Mouse (Mus musculus) embryo, embryonic 11.5 days (tissue): Measurements from ENCODE around the gene Ak5.

Experiments
- DNase-seq: peaks from one replicate; pipeline ENCODE4 v3.0.0-alpha.2; 2012; ENCODE audit warnings: low read depth, low spot score

Ak5 gene

DNA sequence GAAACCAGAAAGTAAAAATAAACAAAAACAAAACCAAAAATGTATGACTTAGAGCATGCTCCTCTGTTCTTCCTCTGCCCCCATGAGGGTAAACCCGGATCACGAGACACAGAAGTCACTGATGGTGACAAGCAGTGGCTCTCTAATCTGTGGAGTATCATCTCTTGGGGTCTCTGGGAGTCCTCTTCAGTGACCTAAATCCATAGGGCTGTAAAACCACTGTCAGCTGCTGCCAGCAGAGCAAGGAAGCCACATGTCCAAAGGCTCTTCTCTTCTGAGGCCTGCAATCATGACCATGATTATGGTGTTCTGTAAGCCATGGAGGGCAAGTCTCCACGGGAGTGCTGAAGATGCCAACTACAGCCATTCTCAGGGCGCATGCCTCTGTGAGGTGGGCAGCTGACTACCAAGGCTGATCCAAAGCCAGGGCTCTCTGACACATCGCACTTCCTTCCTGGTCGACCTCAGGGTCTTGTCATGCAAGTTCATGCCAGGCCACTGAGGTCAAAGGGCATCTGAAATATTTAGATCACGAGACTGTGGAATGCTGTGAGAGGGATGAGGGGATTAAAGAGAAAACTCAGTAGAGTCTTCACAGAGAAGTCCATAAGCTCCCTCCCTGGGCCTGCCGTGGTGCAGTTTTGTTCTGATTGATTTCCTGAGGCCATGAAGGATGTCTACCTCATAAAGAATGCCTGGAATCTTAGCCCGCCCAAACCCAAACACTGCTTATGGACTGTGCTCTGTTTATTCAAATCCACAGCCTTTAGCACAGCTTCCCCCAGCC lies 99.5 kb downstream of the Ak5 start:
- DNase-seq: no peak

DNA sequence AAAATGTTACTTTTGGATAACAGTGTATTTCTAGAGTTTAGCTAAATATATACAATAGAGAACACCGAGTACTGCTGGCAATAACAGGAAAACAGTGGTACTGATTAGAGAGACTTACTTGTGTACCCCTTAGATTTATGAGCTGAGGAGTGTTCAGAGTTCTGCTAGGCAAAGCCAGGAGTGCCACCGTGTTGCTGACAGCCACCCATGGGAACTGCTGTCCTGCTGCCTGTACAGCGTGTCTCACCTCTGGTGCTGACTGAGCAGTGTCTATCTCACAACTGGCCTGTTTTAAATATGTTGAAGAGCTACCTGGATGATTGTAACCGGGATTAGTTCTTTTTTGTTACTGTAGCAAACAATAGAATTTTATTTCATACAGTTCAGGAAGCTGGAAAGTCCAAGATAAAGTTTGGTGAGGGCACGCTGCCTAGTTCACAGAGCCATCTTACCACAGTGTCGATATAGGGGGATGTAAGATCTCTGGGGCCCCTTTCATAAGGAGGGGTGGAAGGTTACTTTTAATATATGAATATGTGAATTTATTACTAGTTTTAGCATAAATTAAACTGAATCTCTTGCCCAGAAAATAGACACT lies 103.5 kb downstream of the Ak5 start:
- no peak for DNase-seq

DNA sequence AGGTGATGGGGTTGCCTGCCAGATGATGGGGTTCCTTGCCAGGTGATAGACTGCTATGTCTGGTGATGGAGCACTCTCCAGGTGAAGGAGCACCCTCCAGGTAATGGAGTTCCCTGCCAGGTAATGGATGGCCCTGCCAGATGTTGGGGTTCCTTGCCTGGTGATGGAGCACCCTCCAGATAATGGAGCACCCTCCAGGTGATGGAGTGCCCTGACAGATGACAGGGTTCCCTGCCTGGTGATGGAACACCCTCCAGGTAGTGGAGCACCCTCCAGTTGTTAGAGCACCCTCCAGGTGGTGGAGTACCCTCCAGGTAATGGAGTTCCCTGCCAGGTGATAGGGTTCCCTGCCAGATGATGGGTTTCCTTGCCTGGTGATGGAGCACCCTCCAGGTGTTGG lies 104.3 kb downstream of the Ak5 start:
- DNase-seq: no peak

DNA sequence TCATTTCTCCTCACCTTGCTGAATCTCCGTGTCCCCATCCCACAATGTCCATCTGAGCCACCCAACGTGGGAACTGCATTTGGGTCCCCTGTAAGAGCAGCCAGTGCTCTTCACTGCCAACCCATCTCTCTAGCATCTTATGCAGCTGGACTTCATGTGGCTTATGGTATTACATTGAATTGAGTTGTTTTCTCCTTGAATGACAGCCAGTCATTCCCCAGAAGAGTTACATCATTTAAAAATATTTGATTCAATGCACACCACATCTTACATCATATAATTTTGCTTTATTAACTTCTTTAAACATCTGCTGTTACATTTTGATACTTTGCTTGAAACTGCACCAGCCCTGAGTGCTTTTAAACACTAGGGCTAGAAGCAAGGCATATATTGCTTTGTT lies 106.5 kb downstream of the Ak5 start:
- DNase-seq: no peak

DNA sequence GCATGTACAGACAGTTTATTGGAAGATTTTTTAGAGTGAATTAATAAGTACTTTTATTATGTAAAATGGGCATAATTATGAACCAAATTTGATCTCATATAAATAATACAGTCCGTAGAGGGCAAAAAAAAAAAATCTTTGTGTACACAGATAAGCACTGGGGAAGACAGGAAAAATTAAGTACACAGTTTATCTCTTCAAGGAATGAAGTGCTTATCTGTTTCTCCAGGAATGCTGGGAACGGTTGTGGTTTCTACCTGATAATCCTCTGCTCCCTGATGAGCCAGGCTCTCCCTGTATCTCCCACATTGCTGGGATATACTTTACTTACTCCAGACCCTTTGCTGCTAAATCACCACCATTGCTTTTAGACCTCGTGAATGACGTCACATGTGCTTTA lies 108.9 kb downstream of the Ak5 start:
- no peak for DNase-seq

DNA sequence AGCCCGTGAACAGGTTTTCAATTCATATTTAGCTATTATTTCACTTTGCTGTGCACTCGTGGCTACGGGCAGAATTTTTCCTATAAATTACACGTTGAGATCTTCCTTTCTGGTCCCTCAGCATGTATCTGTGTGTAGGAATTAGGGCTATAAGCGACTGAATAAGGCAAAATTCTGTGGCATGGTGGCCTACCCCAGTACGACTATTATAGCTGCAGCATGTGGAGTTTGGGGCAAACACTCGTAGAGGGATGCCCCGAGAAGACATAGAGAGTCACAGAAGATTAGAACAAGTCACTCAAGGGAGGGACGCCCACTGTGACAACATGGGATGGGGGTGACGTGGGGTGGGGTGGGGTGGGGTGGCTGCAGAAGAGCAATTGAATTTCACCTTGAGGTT lies 110.1 kb downstream of the Ak5 start:
- DNase-seq: no peak

DNA sequence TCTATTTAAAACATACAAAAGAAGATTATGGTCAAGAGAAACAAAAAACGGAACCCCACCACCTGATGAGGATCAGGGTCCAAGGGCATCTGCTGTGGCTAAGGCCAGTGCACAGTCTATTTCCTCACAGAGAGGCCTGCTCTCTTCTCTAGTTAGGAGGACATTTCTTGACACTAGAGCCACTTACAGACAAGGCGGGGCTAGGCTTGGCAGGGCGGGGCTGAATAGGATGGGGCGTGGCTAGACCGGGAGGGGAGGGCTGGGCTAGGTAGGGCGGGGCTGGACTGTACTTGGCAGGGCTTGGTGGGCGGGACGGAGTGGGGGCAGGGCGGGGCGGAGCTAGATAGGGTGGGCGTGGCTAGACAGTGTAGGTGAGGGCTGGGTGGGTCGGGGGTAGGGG lies 110.5 kb downstream of the Ak5 start:
- DNase-seq: no peak

DNA sequence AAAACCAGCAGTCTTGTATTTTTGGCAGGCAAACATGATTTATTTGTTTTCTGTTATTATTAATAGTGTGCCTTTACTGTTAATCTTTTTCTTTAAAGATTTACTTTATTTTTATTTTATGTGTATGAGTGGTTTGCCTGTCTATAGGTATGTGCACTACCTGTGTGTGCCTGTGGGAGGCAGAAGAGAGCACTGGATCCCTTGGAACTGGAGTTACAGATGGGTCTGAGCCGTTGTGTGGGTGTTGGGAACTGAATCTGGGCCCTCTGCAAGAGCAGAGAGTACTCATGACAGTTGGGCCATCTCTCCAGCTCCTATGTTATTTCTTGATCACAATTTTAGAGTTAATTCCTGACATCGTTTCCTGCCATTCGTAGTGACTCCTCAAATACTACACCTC lies 111.2 kb downstream of the Ak5 start:
- no peak for DNase-seq

DNA sequence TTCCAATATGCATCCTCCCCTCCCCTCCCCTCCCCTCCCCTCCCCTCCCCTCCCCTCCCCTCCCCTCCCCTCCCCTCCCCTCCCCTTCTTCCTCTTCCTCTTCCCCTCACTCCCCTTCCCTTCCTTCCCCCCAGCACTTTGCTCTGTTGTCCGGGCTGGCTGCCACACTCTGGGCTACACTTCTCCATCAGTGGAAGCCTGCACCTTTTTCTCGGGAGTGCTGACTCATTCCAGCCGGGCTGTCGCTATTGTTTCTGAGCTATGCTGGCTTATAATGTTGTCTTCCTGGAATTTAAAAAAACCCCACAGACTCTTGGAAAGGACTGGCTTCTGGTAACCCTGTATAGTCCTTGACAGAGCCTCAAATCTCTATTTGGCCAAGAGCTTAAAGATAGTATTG lies 111.7 kb downstream of the Ak5 start:
- no peak for DNase-seq

DNA sequence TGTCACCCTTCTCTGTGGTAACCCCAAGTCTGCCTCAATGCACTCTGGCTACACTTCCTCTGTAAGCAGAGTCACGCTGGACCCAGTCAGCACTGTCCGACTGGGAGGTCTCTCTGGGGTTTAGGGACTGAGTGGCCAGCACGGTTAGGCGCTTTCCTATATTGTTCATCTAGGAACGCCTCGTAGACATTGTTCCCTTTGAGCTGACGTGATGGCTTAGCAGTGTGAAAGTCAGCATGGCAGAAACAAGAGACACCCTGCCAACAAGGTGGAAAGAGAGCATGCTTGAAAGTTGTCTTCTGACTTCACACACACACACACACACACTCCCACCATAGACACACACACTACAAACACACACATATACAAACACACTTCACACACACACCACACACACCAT lies 112.9 kb downstream of the Ak5 start:
- DNase-seq: no peak

DNA sequence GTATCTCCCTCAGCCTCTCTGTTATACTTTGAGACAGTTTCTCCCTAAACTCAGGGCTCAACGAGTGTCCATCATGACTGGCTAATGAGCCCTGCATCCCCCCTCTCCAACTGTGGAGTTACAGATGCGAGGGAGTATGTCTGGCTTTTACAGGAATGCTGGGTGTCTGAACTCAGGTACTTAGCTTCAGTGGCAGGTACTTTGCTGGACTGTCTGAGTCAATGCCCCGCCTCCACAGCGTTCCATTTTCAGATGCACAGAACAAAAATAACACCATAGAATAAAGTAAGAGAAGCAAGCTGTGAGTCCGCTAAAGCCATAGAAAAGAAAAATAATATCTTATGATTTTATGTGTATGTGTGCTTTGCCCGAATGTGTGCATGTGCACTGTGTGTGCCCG lies 113.8 kb downstream of the Ak5 start:
- no peak for DNase-seq

DNA sequence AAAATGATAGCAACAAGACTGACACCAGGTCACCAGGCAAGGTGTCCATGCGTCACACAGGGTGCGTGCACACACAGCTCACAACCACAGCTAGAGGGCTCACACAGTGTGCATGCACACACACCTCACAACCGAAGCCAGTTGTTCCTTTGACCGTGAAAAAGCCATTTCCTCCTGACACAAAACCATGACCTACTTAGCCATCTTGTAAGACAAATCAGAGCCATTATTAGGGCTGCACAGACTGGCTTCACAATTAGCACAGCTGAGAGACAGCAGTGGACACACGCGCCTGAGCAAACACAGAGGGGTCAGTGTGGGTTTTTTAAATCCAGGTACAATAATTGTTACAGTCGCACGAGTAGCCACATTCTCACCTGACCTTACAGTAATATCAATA lies 115.5 kb downstream of the Ak5 start:
- no peak for DNase-seq

DNA sequence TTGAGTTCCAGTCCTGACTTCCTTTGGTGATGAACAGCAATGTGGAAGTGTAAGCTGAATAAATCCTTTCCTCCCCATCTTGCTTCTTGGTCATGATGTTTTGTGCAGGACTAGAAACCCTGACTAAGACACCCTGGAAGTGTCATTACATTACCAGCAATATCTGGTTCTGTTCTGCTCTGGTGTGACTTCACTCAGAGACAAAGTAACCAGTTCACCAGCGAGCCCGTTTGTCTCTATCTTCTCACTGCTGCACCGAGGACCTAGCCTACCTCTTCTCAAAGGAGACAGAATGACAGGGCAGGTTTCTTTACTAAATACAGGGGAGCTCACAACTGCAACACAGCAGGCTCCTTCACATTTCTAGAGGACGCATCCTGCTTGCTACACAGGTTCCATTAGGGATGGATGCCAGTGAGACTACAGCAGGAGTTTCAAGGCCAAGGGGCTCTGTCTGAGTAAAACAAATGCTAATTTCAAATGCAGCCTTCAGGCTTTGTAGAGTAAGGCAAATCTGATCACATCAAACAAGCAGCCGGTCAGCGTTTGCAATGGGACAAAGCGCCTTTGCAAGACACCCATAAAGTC lies 117.5 kb downstream of the Ak5 start:
- DNase-seq: no peak

DNA sequence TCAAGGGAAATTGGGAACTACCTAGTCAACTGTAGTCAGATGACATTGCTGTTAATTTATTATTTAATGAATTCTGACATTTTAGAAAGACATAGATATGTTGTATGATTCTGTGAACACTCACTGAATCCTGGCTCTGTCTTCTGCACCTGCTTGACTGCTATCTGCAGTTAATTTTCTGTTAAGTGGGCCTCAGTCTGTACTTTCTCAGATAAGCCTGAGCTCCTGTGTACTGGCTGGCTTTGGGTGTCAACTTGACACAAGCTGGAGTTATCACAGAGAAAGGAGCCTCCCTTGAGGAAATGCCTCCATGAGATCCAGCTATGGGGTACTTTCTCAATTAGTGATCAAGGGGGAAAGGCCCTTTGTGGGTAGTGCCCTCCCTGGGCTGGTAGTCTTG lies 118.1 kb downstream of the Ak5 start:
- DNase-seq: no peak

DNA sequence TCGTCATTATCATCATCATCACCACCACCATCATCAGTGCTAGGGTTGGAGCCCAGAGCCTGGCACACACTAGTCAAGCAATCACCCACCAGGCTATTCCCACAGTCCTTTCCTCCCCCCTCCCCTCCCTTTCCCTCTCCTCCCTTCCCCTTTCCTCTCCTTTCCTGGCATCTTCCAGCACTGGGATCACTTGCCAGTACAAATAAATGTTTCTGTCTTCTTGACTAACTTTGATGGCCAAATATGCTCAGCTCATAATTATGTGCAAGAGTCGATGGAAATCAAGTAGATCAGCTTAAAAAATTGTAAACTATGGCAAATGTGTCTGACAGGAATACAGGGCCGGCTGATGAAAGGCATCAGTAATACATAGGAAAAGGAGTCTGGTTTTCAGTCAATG lies 123.2 kb downstream of the Ak5 start:
- no peak for DNase-seq

DNA sequence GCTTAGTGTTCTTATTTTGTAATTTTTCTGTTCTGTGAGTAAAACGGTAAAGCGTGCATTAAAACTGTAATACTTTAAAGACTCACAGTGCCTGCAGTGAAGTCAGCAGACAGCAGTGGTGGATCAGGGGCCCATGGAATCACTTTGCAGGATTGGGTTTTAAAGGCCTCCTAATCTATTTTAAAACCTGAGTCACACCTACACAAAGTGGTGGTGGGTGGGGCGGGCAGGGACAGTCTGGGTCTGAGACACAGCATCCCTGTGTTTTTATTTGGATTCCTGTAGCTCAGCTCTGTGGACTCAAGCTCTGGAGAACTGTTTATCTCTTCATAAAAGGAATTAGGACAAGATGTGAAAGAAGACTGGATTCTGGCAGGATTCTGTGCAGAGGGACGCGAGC lies 125.9 kb downstream of the Ak5 start:
- no peak for DNase-seq

DNA sequence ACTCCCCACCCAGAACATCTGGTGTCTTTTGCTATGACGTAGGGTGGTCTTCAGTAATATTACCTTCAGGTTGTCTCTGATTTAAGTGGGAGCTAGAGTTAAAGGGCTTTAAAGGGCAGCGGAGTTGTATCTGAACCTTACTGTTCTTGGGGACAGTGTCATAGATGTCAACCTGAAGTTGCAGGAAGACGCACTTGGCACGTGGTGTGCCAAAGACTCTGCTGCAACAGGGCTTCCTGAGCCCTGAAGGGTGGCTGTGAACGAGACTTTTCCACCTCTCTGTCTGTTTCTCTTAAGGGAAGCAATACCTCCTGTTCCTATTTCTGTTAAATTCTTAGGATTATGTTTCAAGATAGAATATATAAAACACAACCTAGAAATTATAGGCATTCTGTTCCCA lies 137.8 kb downstream of the Ak5 start:
- no peak for DNase-seq

DNA sequence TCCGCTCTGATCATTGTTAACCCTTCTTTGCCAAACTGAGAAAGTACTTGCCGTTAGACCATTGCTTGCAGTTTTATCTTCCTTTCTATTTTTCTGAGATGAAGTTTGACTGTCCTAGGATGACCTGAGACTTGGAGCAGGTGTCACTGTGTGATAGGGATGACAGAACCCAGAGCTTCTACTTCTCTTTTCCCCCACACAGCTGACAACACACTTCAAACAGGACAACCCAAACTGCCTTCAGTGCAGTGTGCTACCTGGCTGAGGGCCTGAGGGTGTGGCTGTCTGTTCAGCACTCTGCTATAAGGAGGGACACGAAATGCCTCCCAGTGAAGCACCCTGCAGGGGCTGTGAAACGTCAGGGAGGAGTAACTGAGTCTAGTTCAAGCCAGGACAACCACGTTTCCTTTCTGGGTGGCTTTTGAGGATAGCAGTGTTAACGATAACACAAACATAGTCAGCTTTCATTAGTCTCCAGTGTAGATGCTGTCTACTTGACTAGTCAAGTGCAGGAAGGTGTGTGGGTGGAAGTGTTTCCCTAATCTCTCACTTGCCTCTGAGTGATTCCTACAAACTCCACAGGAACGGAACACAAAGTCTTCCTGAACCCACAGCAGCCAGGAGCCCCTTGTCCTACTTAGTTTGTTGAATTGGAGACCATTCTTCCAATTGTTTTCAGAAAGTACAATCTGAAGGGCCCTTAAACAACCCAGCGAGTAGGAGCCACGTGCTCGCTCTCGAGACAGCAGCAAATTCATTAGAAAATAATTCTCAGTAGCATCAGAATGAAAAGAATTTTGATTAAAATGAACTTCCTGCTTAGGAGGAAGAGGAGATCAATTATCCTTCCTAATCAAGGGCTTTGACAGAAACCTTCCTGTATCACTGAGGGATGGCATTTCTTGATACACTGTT lies 138.8 kb downstream of the Ak5 start:
- no peak for DNase-seq

DNA sequence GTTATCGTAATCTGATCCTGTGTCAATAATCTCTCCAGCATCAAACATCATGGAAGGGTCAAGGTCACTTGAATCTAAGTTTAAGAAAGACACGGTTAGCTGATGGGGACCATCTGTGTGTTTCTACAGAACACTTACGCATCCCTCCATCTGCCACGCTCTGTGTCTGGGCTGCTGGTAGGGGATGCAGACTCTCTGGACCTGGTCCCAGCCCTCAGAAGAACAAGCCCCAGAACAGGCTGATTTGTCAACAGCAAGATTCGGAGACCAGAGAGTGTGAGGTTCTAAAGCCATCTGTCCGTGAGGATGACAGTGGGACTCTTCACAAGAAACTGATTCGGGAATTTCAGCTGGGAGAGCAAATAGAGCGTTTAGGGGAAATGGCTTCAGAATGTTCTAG lies 141.4 kb downstream of the Ak5 start:
- DNase-seq: no peak

DNA sequence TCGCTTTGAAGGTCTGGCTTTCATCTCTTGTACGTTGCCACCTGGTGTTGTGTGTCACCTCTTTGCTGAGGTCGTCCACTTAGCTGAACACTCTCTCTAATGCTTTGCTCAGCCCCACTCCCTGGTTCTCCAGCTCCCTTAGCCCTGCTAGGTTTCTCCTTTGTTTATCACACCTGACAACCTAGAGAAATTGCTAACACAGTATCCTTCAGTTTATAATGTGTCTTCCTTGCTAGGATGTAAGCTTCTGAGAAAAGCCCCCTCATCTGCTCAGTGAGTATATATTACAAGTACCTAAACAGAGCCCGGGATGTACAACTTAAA lies 144.9 kb downstream of the Ak5 start:
- DNase-seq: no peak

DNA sequence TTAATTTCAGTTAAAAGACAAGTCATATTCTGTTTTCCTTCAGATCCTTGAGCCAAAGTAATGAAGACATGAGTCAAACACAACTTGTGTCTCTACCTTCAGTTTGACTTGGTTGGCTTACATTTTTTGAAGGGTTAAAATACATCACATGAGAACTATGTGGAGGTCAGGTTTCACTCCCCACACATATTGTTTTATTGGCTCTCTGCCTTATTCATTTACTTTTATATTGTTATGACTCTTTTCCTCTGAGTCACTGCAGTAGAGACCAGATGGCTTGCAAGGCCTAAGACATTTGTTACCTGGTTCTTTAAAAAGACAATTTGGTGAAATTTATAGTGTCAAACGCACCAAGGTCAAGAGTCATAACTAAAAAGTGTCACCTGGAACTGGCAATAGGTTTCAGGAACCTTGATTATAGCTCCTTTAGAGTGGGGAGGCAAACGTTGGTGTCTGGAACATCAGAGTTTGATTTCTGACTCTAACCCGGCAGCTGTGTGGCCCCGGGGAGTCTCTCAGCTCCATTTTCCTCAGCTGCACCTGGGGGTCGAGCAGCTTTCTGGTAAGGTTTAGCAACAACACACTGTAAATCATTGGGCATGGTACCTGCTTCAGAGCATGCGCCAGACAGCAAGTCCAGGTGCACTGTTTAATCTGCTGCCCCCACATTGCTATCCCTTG lies 145.4 kb downstream of the Ak5 start:
- DNase-seq: peak; percentile 22

DNA sequence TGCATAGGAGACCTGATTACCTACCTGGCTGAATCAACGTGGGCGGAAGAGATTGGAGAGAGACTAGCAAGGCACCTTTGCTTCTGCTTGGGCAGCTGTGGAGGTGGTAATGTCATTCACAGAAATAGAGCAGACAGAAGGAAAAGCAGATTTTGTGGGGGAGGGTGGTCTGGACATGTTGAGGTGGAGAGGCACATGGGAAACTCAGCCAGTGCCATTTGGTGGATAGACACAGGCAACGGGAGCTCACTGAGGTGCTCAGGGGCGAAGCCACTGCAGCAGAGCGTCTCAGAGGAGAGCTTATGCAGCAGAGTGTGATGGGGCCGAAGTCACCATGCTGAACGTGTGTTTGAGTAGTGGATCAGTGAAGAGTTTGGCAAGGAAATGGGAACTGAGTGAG lies 147.1 kb downstream of the Ak5 start:
- DNase-seq: no peak
